Mouse (Mus musculus) cortical plate, adult 2 months (tissue): ENCODE data around the gene Sco1.

Experiments used
- CTCF ChIP-seq: fragments of 200-500 bp; IDR thresholded peaks from 2 replicates; pipeline ENCODE4 v1.5.1; 2011; ENCODE audit warnings: mild to moderate bottlenecking, control low read depth, low read length; ENCODE audit not compliant: insufficient read depth; ENCODE audit errors: extremely low read depth
- POLR2A ChIP-seq: fragments of 200-500 bp; IDR thresholded peaks from 2 replicates; pipeline ENCODE4 v1.6.1; 2011; ENCODE audit warnings: mild to moderate bottlenecking, low read length, control low read depth; ENCODE audit not compliant: insufficient read depth; ENCODE audit errors: extremely low read depth

GRCm38 (mm10) chr11:67067741-67068140 lies 15.3 kb downstream of the Sco1 start:
- TF ChIP-seq CTCF (no peak), POLR2A (no peak)
